Mouse (Mus musculus) kidney, embryonic 14.5 days (tissue): ENCODE measurements around the gene Chic2. TPM values are rescaled to one million over a fixed set of nuclear protein-coding genes. Genes with fewer than 3 reads are reported as not detected.

Experiments used
- polyA plus RNA-seq: library from polyadenylated mRNA; unstranded; fragments of >200 nt; fragmentation: Nextera tagmentation; extraction: Ambion mirVana; gene quantifications from 2 replicates; pipeline ENCODE4 v1.2.1, GENCODE M21; 2014

Chic2 gene
- polyA plus RNA-seq, 1 experiment from 2014 or later, result 51.8 TPM

Other genes starting within 250 kb of the Chic2 start
- gene Gsx2, start 30.8 kb upstream of the Chic2 start, polyA plus RNA-seq, result not detected in 2 replicates
- gene Pdgfra, start 107.5 kb upstream of the Chic2 start, polyA plus RNA-seq, result 23.0 and 56.8 TPM in 2 replicates